Mouse (Mus musculus): ENCODE measurements around the gene Tmem198. TPM values are rescaled to one million over a fixed set of nuclear protein-coding genes. Genes with fewer than 3 reads are reported as not detected.

Tmem198 gene
- 1 to 10 TPM; 3.6 to 3.7 TPM for total RNA-seq (2023)

DNA sequence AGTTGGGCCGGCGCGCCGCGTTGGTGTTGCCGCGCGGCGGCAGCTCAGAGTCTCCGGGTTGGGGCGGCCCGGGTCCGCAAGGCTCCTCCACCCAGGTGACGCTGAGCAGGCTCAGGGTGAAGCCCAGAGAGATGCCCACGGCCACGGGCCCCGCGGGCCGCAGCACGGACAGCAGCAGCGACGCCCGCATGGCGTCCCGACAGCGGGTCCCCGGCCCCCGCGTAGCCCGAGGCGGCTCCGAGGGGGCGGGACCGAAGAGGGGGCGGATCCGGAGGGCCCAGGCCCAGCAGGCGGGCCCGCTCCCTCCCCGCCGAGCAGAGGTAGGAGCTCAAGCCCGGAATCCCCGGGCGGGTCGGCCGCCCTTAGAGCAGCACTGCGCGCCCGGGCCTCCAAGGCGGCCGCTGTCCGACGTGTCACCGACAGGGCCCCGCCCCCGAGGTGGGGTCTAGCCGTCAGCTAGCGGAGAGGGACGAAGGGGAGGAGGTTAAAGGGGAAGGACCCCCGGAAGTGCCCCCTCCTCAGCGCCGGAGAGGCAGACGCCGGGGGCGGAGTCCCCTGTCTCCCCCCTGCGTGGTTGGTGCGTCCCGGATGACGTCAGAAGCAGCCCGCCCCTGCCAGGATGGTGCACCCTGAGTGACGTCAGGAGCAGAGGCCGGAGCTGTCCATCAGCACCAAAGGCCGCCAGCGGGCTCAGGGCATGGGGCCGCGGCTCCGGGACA lies at the start of gene Tmem198, which contains the start of gene Chpf:
Tmem198 (plus strand) TSS at position 617 of the 719 bp plus-strand sequence.
Chpf (minus strand) TSS at position 392 of the 719 bp plus-strand sequence.

GRCm38 (mm10) chr1:75435475-75436328 lies 43.6 kb upstream of the Tmem198 start, which contains the start of gene Gmppa:
Gene Gmppa, plus strand, starts transcription at chr1:75435930.

GRCm38 (mm10) chr1:75450314-75451005 lies 28.9 kb upstream of the Tmem198 start, which contains the start of gene Asic4:
Gene Asic4, plus strand, starts transcription at chr1:75450436.

GRCm38 (mm10) chr1:75505956-75506831 lies 26.9 kb downstream of the Tmem198 start, which contains the start of gene Obsl1:
Gene Obsl1, minus strand, starts transcription at chr1:75506452.

GRCm38 (mm10) chr1:75507006-75507405 lies 27.7 kb downstream of the Tmem198 start, which contains the start of gene Inha:
Gene Inha, plus strand, starts transcription at chr1:75507077.

DNA sequence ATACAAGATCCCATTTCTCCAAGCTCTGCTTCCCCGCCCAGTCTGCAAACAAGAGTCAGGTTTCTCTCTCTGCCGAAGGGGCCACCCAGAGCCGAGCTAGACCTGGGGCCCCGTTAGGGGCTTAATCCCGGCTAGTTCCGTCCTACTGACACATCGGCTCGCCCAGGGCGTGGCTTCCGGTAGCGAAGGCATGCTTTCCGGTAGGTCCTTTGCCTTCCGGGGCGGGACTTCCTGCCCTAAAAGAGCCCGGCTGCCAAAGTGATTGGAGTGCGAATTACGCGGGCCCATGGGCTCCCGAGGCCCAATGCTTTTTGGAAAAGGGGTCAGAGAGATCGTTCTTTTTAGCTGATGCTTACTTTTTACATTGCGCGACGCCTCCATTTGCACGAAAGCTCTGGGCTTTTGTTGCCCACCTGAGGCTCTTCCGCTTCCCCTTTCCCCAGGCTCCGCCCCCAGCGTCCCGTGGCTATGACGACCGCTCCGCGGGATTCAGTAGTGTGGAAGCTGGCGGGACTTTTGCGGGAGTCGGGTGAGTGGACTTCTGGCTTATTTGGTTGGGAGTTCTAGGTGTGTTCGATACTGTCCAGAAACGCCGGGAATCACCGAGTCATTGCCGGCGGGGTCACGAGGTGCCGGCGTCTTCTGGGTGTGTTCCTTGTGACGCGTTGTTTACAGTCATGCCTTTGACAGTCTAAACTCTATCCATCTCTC lies 42.1 kb downstream of the Tmem198 start, which contains the start of gene Stk11ip:
Stk11ip (plus strand) TSS at position 209 of the 711 bp plus-strand sequence.

Other genes with a start within 250 kb of the Tmem198 start
- not detected for gene A630095N17Rik, start 247.4 kb upstream of the Tmem198 start, total RNA-seq (2023)
- gene Dnajb2, start 243.1 kb upstream of the Tmem198 start, total RNA-seq (2023), result 10 to 100 TPM; 39.4 to 43.1 TPM
- under 1 TPM; 0.27 to 0.55 TPM for gene Ptprn, start 215.0 kb upstream of the Tmem198 start, total RNA-seq (2023)
- gene Resp18, start 201.1 kb upstream of the Tmem198 start, total RNA-seq (2023), result not detected
- gene Dnpep, start 161.5 kb upstream of the Tmem198 start, total RNA-seq (2023), result 10 to 100 TPM; 47.0 to 47.1 TPM
- not detected for gene Des, start 119.2 kb upstream of the Tmem198 start, total RNA-seq (2023)
- gene Speg, start 104.2 kb upstream of the Tmem198 start, total RNA-seq (2023), result 1 to 10 TPM in 1 of 2 experiments, under 1 TPM in 1; 0.56 to 2.0 TPM
- gene Gmppa, start 43.6 kb upstream of the Tmem198 start, total RNA-seq (2023), result 10 to 100 TPM; 62.9 to 66.8 TPM
- gene Asic4, start 29.1 kb upstream of the Tmem198 start, total RNA-seq (2023), result not detected
- gene Chpf, start 225 bp upstream of the Tmem198 start, total RNA-seq (2023), result 10 to 100 TPM; 25.7 to 29.2 TPM
- gene Obsl1, start 26.9 kb downstream of the Tmem198 start, total RNA-seq (2023), result 1 to 10 TPM; 2.2 to 2.9 TPM
- under 1 TPM; 0.92 to 0.99 TPM for gene Inha, start 27.5 kb downstream of the Tmem198 start, total RNA-seq (2023)
- 10 to 100 TPM; 51.3 to 62.9 TPM for gene Stk11ip, start 42.0 kb downstream of the Tmem198 start, total RNA-seq (2023)
- not detected for gene Slc4a3, start 66.7 kb downstream of the Tmem198 start, total RNA-seq (2023)